Mouse (Mus musculus) bone marrow, adult 2 months (tissue): ENCODE measurements around the gene Fam129c.

ENCODE experiments used
- CTCF ChIP-seq: fragments of 200-500 bp; IDR thresholded peaks from 2 replicates; pipeline ENCODE4 v1.5.1; 2011; ENCODE audit warnings: low read length, control low read depth; ENCODE audit not compliant: control insufficient read depth, insufficient read depth
- POLR2A ChIP-seq: fragments of 200-500 bp; IDR thresholded peaks from 2 replicates; pipeline ENCODE4 v1.6.1; 2011; ENCODE audit warnings: low read depth, mild to moderate bottlenecking, control low read depth, low read length, borderline replicate concordance; ENCODE audit not compliant: control insufficient read depth

GRCm38 (mm10) chr8:71633981-71634667, 36.7 kb downstream of the Fam129c start:
- TF ChIP-seq CTCF (no peak), POLR2A (no peak)
